14 mouse cellular contexts compared by ENCODE assay signal in the genomic region with DNA sequence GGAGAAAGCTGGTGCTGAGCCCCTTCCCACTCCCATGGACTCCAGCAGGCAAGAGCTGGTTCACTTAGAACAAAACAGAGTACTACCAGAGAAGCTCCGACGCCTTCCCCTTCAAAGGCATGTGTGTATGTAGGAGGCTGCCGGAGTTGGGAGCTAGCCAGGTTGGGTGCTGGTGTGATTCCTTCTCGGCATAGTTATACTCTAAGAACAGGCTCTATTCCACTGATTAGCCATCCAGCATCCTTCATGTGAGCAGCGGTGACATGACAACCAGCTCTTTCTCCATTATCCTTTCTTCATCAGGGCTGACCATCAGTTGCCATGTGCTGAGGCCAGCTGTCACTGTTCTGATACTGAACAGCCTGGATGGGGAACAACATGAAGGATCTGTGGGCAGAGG. TPM values are rescaled to one million over a fixed set of nuclear protein-coding genes. Genes with fewer than 3 reads are reported as not detected.
DNase-seq lines count a peak whose midpoint lies in the region; ATAC-seq lines count a peak whose summit lies in the region.
"Had no signal": no experiment of that assay in that cellular context is flagged by ENCODE, and none has a peak within 500 bp of the region (broad histone marks: within the 10 kb centered on the region; RNA-seq: fewer than 3 reads in every experiment).

No protein-coding gene starts in this region.

- ATAC-seq in heart, embryonic 12.5 days (ENCODE audit: insufficient number of reproducible peaks, low FRiP score), result no peak
- ATAC-seq in megakaryocyte, adult 5-6 weeks (ENCODE audit: poor library complexity, severe bottlenecking), result no peak

- WGBS in heart, embryonic 12.5 days, result 59% methylated on average over 5 of the region's 5 CpGs

- DNase-seq in heart, adult 9 months (ENCODE audit: low spot score in 2 of 2), result no peak
- peak; percentile 73 to 79 for DNase-seq in left cerebral cortex, postnatal 36 days (ENCODE audit: low spot score in 2 of 2)
- no peak for DNase-seq in embryo, embryonic 10.5 days (ENCODE audit: low spot score)
- DNase-seq in natural killer cell, adult 2 months (ENCODE audit: low spot score in 2 of 2), result no peak
- DNase-seq in thymus, postnatal 14 days, result no peak
- DNase-seq: adrenal gland, postnatal 10 days; B cell, adult 2 months; cerebellum, adult 18-20 months had no signal

- peak overlapping the region; percentile 91 for H3K27ac ChIP-seq in heart, embryonic 12.5 days (ENCODE audit: poor library complexity, severe bottlenecking)
- H3K27ac ChIP-seq: hindbrain, embryonic 15.5 days had no signal

- no peak overlapping the region for H3K4me3 ChIP-seq in heart, embryonic 12.5 days
- H3K4me3 ChIP-seq in megakaryocyte, embryonic 14.5 days (replicated peaks), result peak overlapping the region; percentile 0
- H3K4me3 ChIP-seq: hindbrain, embryonic 15.5 days; limb, embryonic 10.5 days; neural tube, embryonic 13.5 days had no signal

- peaks cover 51% of the 10 kb centered on the region for H3K4me1 ChIP-seq in heart, embryonic 12.5 days (replicated peaks)
- H3K4me1 ChIP-seq in megakaryocyte, embryonic 14.5 days, result peaks cover 86% of the 10 kb centered on the region

- intact Hi-C loops in left cerebral cortex, postnatal 36 days (cut with DNase I), result no loop called here

- H3K27me3 ChIP-seq in heart, embryonic 12.5 days (replicated peaks), result no peaks in the 10 kb centered on the region
- H3K27me3 ChIP-seq in megakaryocyte, embryonic 14.5 days (replicated peaks), result no peaks in the 10 kb centered on the region
- H3K27me3 ChIP-seq: hindbrain, embryonic 15.5 days; neural tube, embryonic 13.5 days had no signal

- H3K9ac ChIP-seq in heart, embryonic 12.5 days, result no peak overlapping the region
- H3K9ac ChIP-seq: hindbrain, embryonic 15.5 days; neural tube, embryonic 13.5 days had no signal

- H3K9me3 ChIP-seq in heart, embryonic 12.5 days (replicated peaks), result no peaks in the 10 kb centered on the region
- no peaks in the 10 kb centered on the region for H3K9me3 ChIP-seq in megakaryocyte, embryonic 14.5 days
- H3K9me3 ChIP-seq: hindbrain, embryonic 15.5 days; limb, embryonic 10.5 days; neural tube, embryonic 13.5 days had no signal

- H3K4me2 ChIP-seq in heart, embryonic 12.5 days, result no peak overlapping the region
- H3K4me2 ChIP-seq: hindbrain, embryonic 15.5 days; neural tube, embryonic 13.5 days had no signal

- peaks cover 16% of the 10 kb centered on the region for H3K36me3 ChIP-seq in heart, embryonic 12.5 days
- peaks cover 41% of the 10 kb centered on the region for H3K36me3 ChIP-seq in megakaryocyte, embryonic 14.5 days (replicated peaks; ENCODE audit: low read length)
- H3K36me3 ChIP-seq: hindbrain, embryonic 15.5 days; neural tube, embryonic 13.5 days had no signal

RNA-seq across cellular contexts. Expression of a gene that starts 23.6 kb away (rescaled TPM):
- polyA plus RNA-seq in heart, embryonic 12.5 days (2016; fragmentation: Nextera tagmentation; extraction: Ambion mirVana), result 8.0 and 9.2 TPM in 2 replicates
- polyA plus RNA-seq in megakaryocyte, embryonic 14.5 days (2012; ENCODE audit: insufficient read depth, low replicate concordance), result 11.6 and 15.8 TPM in 2 replicates
- total RNA-seq in megakaryocyte, adult 5-6 weeks (2015), result 3.0 and 3.3 TPM in 2 replicates
- total RNA-seq in megakaryocyte, adult 5-6 weeks (2017), result 1.8 and 2.6 TPM in 2 replicates
- 10 to 100 TPM; 11.7 to 11.8 TPM for total RNA-seq in left cerebral cortex, postnatal 36 days (2021)

RNA-seq across cellular contexts. Expression of a gene that starts 58.8 kb away (rescaled TPM):
- 0.08 TPM in 1 of 2 replicates, not detected in the other for polyA plus RNA-seq in heart, embryonic 12.5 days (2016; fragmentation: Nextera tagmentation; extraction: Ambion mirVana)
- not detected in 2 replicates for polyA plus RNA-seq in megakaryocyte, embryonic 14.5 days (2012; ENCODE audit: insufficient read depth, low replicate concordance)
- total RNA-seq in megakaryocyte, adult 5-6 weeks (2015), result 0.11 TPM in 1 of 2 replicates, not detected in the other
- total RNA-seq in megakaryocyte, adult 5-6 weeks (2017), result not detected in 2 replicates
- 100 to 1,000 TPM; 182 to 198 TPM for total RNA-seq in left cerebral cortex, postnatal 36 days (2021)

RNA-seq across cellular contexts. Expression of a gene that starts 59.1 kb away (rescaled TPM):
- polyA plus RNA-seq in heart, embryonic 12.5 days (2016; fragmentation: Nextera tagmentation; extraction: Ambion mirVana), result 2.7 and 3.4 TPM in 2 replicates
- 2.9 TPM in 1 of 2 replicates, not detected in the other for polyA plus RNA-seq in megakaryocyte, embryonic 14.5 days (2012; ENCODE audit: insufficient read depth, low replicate concordance)
- 1.3 and 3.4 TPM in 2 replicates for total RNA-seq in megakaryocyte, adult 5-6 weeks (2015)
- 0.81 and 3.2 TPM in 2 replicates for total RNA-seq in megakaryocyte, adult 5-6 weeks (2017)
- 1 to 10 TPM; 6.4 TPM for total RNA-seq in left cerebral cortex, postnatal 36 days (2021)

Comparison
In these comparisons a context has a peak if more than half of its experiments do, and no peak if none do; other contexts are left out.
1. DNase-seq: peak in left cerebral cortex, postnatal 36 days (2 of 2); none in heart, adult 9 months (0 of 2), embryo, embryonic 10.5 days (single experiment), natural killer cell, adult 2 months (0 of 2) and thymus, postnatal 14 days (single experiment).
2. RNA of a gene that starts 58.8 kb away (total RNA-seq): 182 to 198 TPM in left cerebral cortex, postnatal 36 days; 0.11 TPM in megakaryocyte, adult 5-6 weeks; every median in the first group is over 100 times any median in the second.